Mouse (Mus musculus): ENCODE data around the gene Tmub1. TPM values are rescaled to one million over a fixed set of nuclear protein-coding genes. Genes with fewer than 3 reads are reported as not detected.

Tmub1 gene
- 8.6 and 10.6 TPM in 2 replicates for total RNA-seq (2021)
- long read RNA-seq, experiment 1, transcript Tmub1-201 (3 exons, 1,333 nt) = major isoform, 19 of 23 reads
- long read RNA-seq, experiment 1, partial matches to known transcripts = 3 of 23 reads
- long read RNA-seq, experiment 1, other reads (novel, unspliced or antisense) = 1 of 23 reads
- long read RNA-seq, experiment 2, transcript Tmub1-201 (3 exons, 1,333 nt) = major isoform, 15 of 17 reads
- long read RNA-seq, experiment 2, partial matches to known transcripts = 0 of 17 reads
- long read RNA-seq, experiment 2, other reads (novel, unspliced or antisense) = 2 of 17 reads

- peak; percentile 90 for DNase-seq
These were observed at the start of gene Tmub1 for GRCm38 (mm10) chr5:24447624-24448298. Gene Tmub1, minus strand, starts transcription at chr5:24447854.

GRCm38 (mm10) chr5:24496756-24497155 is 49.1 kb upstream of the Tmub1 start:
- no peak for DNase-seq

GRCm38 (mm10) chr5:24495019-24495418 is 47.4 kb upstream of the Tmub1 start:
- DNase-seq = no peak

GRCm38 (mm10) chr5:24492546-24493285 is 45.1 kb upstream of the Tmub1 start:
- DNase-seq = no peak

- no peak for DNase-seq
These were observed 42.8 kb upstream of the Tmub1 start for GRCm38 (mm10) chr5:24490413-24490920.

- DNase-seq = no peak
These were observed 39.1 kb upstream of the Tmub1 start for GRCm38 (mm10) chr5:24486738-24487137.

- DNase-seq = peak; percentile 92
These were observed 38.4 kb upstream of the Tmub1 start for GRCm38 (mm10) chr5:24486097-24486496.

GRCm38 (mm10) chr5:24484963-24485362 is 37.3 kb upstream of the Tmub1 start:
- no peak for DNase-seq

GRCm38 (mm10) chr5:24483326-24483725 is 35.7 kb upstream of the Tmub1 start:
- DNase-seq = peak; percentile 81

- DNase-seq = no peak
These were observed 34.8 kb upstream of the Tmub1 start for GRCm38 (mm10) chr5:24482247-24483079.

GRCm38 (mm10) chr5:24481647-24482046 is 34.0 kb upstream of the Tmub1 start:
- peak; percentile 82 for DNase-seq

GRCm38 (mm10) chr5:24477909-24478308 is 30.3 kb upstream of the Tmub1 start:
- DNase-seq = no peak

- peak; percentile 83 for DNase-seq
These were observed 28.0 kb upstream of the Tmub1 start for GRCm38 (mm10) chr5:24475476-24476241.

GRCm38 (mm10) chr5:24474723-24475261 is 27.1 kb upstream of the Tmub1 start:
- peak; percentile 83 for DNase-seq

GRCm38 (mm10) chr5:24474025-24474722 is 26.5 kb upstream of the Tmub1 start:
- DNase-seq = peak; percentile 46

- no peak for DNase-seq
These were observed 25.4 kb upstream of the Tmub1 start for GRCm38 (mm10) chr5:24472884-24473619.

GRCm38 (mm10) chr5:24470600-24470999 is 22.9 kb upstream of the Tmub1 start:
- DNase-seq = peak; percentile 87

- DNase-seq = no peak
These were observed 19.1 kb upstream of the Tmub1 start for GRCm38 (mm10) chr5:24466762-24467161.

- DNase-seq = no peak
These were observed 8.0 kb upstream of the Tmub1 start for GRCm38 (mm10) chr5:24455613-24456012.

Measured in adrenal gland, postnatal 14 days (tissue).